ENCODE assay signal across 10 mouse cellular contexts in genomic region chr17:13737336-13737735, GRCm38 (mm10). TPM values are rescaled to one million over a fixed set of nuclear protein-coding genes. Genes with fewer than 3 reads are reported as not detected.
DNase-seq lines count a peak whose midpoint lies in the region; ATAC-seq and TF ChIP-seq lines count a peak whose summit lies in the region.
"Had no signal": no experiment of that assay in that cellular context is flagged by ENCODE, and none has a peak within 500 bp of the region (broad histone marks: within the 10 kb centered on the region; RNA-seq: fewer than 3 reads in every experiment).

No protein-coding gene starts in this region.

- no peak for ATAC-seq in kidney, embryonic 15.5 days (replicated peaks; ENCODE audit: low FRiP score)
- no peak for ATAC-seq in liver, postnatal 0 days
- ATAC-seq: Patski had no signal

- H3K27me3 ChIP-seq in kidney, embryonic 15.5 days: no peaks in the 10 kb centered on the region
- H3K27me3 ChIP-seq in liver, postnatal 0 days (ENCODE audit: insufficient read depth, low read length): no peaks in the 10 kb centered on the region
- H3K27me3 ChIP-seq: Patski had no signal

- H3K27ac ChIP-seq in kidney, embryonic 15.5 days: 0 out of 2 replicates have a peak overlapping the region, but pooled peaks have one; percentile 15
- H3K27ac ChIP-seq in liver, postnatal 0 days (ENCODE audit: low read depth): no peak overlapping the region

- peaks cover 21% of the 10 kb centered on the region for H3K4me1 ChIP-seq in kidney, embryonic 15.5 days
- H3K4me1 ChIP-seq in liver, postnatal 0 days (ENCODE audit: insufficient read depth): peaks cover 3% of the 10 kb centered on the region; the same call in 1 of the 2 replicates

- H3K9ac ChIP-seq in kidney, embryonic 15.5 days: no peak overlapping the region
- no peak overlapping the region for H3K9ac ChIP-seq in liver, postnatal 0 days (replicated peaks)

- no peaks in the 10 kb centered on the region for H3K36me3 ChIP-seq in kidney, embryonic 15.5 days
- no peaks in the 10 kb centered on the region for H3K36me3 ChIP-seq in liver, postnatal 0 days (replicated peaks; ENCODE audit: insufficient read depth, low read length)

- DNase-seq in adrenal gland, adult 2 months: peak; percentile 13
- no peak for DNase-seq in adrenal gland, adult 8-10 months
- no peak for DNase-seq in kidney, adult 8-10 months
- peak; percentile 38 for DNase-seq in cerebellum, adult 9-11 months
- DNase-seq in kidney, postnatal 14 days: peak; percentile 45
- DNase-seq in liver, postnatal 0 days: no peak
- no peak for DNase-seq in adrenal gland, postnatal 4 days (ENCODE audit: low spot score in 2 of 2)
- DNase-seq: right cerebral cortex, postnatal 4 days had no signal

- 55% methylated on average over 6 of the region's 6 CpGs for WGBS in kidney, embryonic 15.5 days
- WGBS in liver, postnatal 0 days (ENCODE audit: insufficient replicate concordance): 70% methylated on average over 6 of the region's 6 CpGs

- H3K9me3 ChIP-seq in kidney, embryonic 15.5 days (replicated peaks): no peaks in the 10 kb centered on the region
- H3K9me3 ChIP-seq in liver, postnatal 0 days (ENCODE audit: low read length): no peaks in the 10 kb centered on the region

- TF ChIP-seq CTCF in liver, postnatal 0 days (IDR thresholded peaks at IDR 0.05; ENCODE audit: low read depth): no peak

- H3K4me2 ChIP-seq in kidney, embryonic 15.5 days: no peak overlapping the region
- no peak overlapping the region for H3K4me2 ChIP-seq in liver, postnatal 0 days (ENCODE audit: low read depth, low read length)

- no peak for TF ChIP-seq EP300 in liver, postnatal 0 days (IDR thresholded peaks at IDR 0.05; ENCODE audit: low read depth)

- H3K4me3 ChIP-seq in kidney, embryonic 15.5 days (replicated peaks): no peak overlapping the region
- no peak overlapping the region for H3K4me3 ChIP-seq in liver, postnatal 0 days (ENCODE audit: low read depth, low read length)

RNA-seq across cellular contexts. Expression of gene Afdn, which starts 23.0 kb away (rescaled TPM):
- total RNA-seq in adrenal gland, adult 2 months (2021): 10 to 100 TPM; 67.6 to 84.8 TPM
- 18.9 and 19.5 TPM in 2 replicates for polyA plus RNA-seq in adrenal gland, adult 2 months (2012; rRNA removed)
- 100 to 1,000 TPM in 1 of 4 experiments, 10 to 100 TPM in 3; 67.5 to 117 (median 80.3) TPM for total RNA-seq in adrenal gland, adult 8-10 months (2022)
- 76.5 and 81.2 TPM in 2 replicates for polyA plus RNA-seq in kidney, embryonic 15.5 days (2015; fragmentation: Nextera tagmentation; extraction: Ambion mirVana)
- polyA plus RNA-seq in liver, postnatal 0 days (2015; fragmentation: Nextera tagmentation; extraction: Ambion mirVana): 20.6 and 25.0 TPM in 2 replicates
- 10 to 100 TPM; 90.3 to 96.9 TPM for total RNA-seq in adrenal gland, postnatal 4 days (2021)

RNA-seq across cellular contexts. Expression of gene Tcte2, which starts 24.3 kb away (rescaled TPM):
- 1 to 10 TPM; 3.4 to 5.7 TPM for total RNA-seq in adrenal gland, adult 2 months (2021)
- 0.90 and 1.9 TPM in 2 replicates for polyA plus RNA-seq in adrenal gland, adult 2 months (2012; rRNA removed)
- total RNA-seq in adrenal gland, adult 8-10 months (2022): 10 to 100 TPM in 2 of 4 experiments, 1 to 10 TPM in 2; 4.6 to 10.7 (median 7.6) TPM
- polyA plus RNA-seq in kidney, embryonic 15.5 days (2015; fragmentation: Nextera tagmentation; extraction: Ambion mirVana): 2.8 and 3.2 TPM in 2 replicates
- polyA plus RNA-seq in liver, postnatal 0 days (2015; fragmentation: Nextera tagmentation; extraction: Ambion mirVana): 0.42 and 0.45 TPM in 2 replicates
- total RNA-seq in adrenal gland, postnatal 4 days (2021): 1 to 10 TPM; 5.2 to 6.7 TPM

Comparison
In these comparisons a context has a peak if more than half of its experiments do, and no peak if none do; other contexts are left out.
1. DNase-seq: peak in adrenal gland, adult 2 months (single experiment), cerebellum, adult 9-11 months (single experiment) and kidney, postnatal 14 days (single experiment); none in adrenal gland, adult 8-10 months (single experiment), kidney, adult 8-10 months (0 of 2), liver, postnatal 0 days (single experiment) and adrenal gland, postnatal 4 days (0 of 2).